Mouse (Mus musculus): Measurements from ENCODE around the gene H2al1g.

GRCm38 (mm10) chrX:11360823-11361222, 42.8 kb downstream of the H2al1g start:
- no peak for TF ChIP-seq CTCF (IDR thresholded peaks at IDR 0.05; ENCODE audit: low read depth, low read length)
- no peak for TF ChIP-seq POLR2A (IDR thresholded peaks at IDR 0.05; ENCODE audit: borderline replicate concordance, low read depth, low read length)

Measured in bone marrow macrophage, adult 2 months (primary cell).